Mouse (Mus musculus): ENCODE results near the gene Josd1. TPM values are rescaled to one million over a fixed set of nuclear protein-coding genes. Genes with fewer than 3 reads are reported as not detected.

The Josd1 gene
- total and polyA plus RNA-seq, 2 experiments from 2014 or later = 20.0 to 57.9 TPM

- Histone ChIP-seq H3K4me3 (ENCODE audit: low read length) (no peak overlapping the region), H3K36me3 (ENCODE audit: insufficient read depth, low read length) (peaks cover 51% of the 10 kb centered on the region), H3K27me3 (ENCODE audit: insufficient read depth, low read length) (no peaks in the 10 kb centered on the region), H3K9ac (replicated peaks; ENCODE audit: low read length) (no peak overlapping the region), H3K9me3 (ENCODE audit: low read length) (no peaks in the 10 kb centered on the region), H3K4me1 (ENCODE audit: insufficient read depth, low read length) (no peaks in the 10 kb centered on the region), H3K27ac (peak overlapping the region; percentile 20; the same call in 1 of the 2 replicates), H3K4me2 (ENCODE audit: low read depth, low read length) (no peak overlapping the region)
- 76% methylated on average over 6 of the region's 6 CpGs for WGBS
- DNase-seq (ENCODE audit: low spot score) (no peak), ATAC-seq (no peak)
- TF ChIP-seq CTCF (IDR thresholded peaks at IDR 0.05; ENCODE audit: low read depth) = no peak
These were observed 40.1 kb upstream of the Josd1 start for GRCm38 (mm10) chr15:79727840-79728239.

- no peak overlapping the region for H3K9ac ChIP-seq (replicated peaks; ENCODE audit: low read length)
- no peak overlapping the region for H3K4me2 ChIP-seq (ENCODE audit: low read depth, low read length)
- H3K27ac ChIP-seq = no peak overlapping the region
- ATAC-seq (no peak), DNase-seq (ENCODE audit: low spot score) (no peak)
- WGBS = 88% methylated on average over 11 of the region's 11 CpGs
- H3K36me3 ChIP-seq (ENCODE audit: insufficient read depth, low read length) = peaks cover 42% of the 10 kb centered on the region
- no peak overlapping the region for H3K4me3 ChIP-seq (ENCODE audit: low read length)
- H3K9me3 ChIP-seq (ENCODE audit: low read length) = no peaks in the 10 kb centered on the region
- H3K4me1 ChIP-seq (ENCODE audit: insufficient read depth, low read length) = no peaks in the 10 kb centered on the region
- no peak for TF ChIP-seq CTCF (IDR thresholded peaks at IDR 0.05; ENCODE audit: low read depth)
- H3K27me3 ChIP-seq (ENCODE audit: insufficient read depth, low read length) = no peaks in the 10 kb centered on the region
These were observed 37.6 kb upstream of the Josd1 start for GRCm38 (mm10) chr15:79725190-79725789.

- TF ChIP-seq CTCF (IDR thresholded peaks at IDR 0.05; ENCODE audit: low read depth) = peak; percentile 76
- no peak overlapping the region for H3K9ac ChIP-seq (replicated peaks; ENCODE audit: low read length)
- no peaks in the 10 kb centered on the region for H3K27me3 ChIP-seq (ENCODE audit: insufficient read depth, low read length)
- peak; percentile 25; the same call in 1 of the 2 replicates for ATAC-seq
- no peaks in the 10 kb centered on the region for H3K9me3 ChIP-seq (ENCODE audit: low read length)
- no peak overlapping the region for H3K4me3 ChIP-seq (ENCODE audit: low read length)
- peak; percentile 60 for DNase-seq (ENCODE audit: low spot score)
- 11% methylated on average over 1 of the region's 1 CpGs for WGBS
- H3K4me2 ChIP-seq (ENCODE audit: low read depth, low read length) = no peak overlapping the region
- H3K36me3 ChIP-seq (ENCODE audit: insufficient read depth, low read length) = peaks cover 40% of the 10 kb centered on the region
- no peaks in the 10 kb centered on the region for H3K4me1 ChIP-seq (ENCODE audit: insufficient read depth, low read length)
- peak overlapping the region; percentile 45; the same call in 1 of the 2 replicates for H3K27ac ChIP-seq
These were observed 35.7 kb upstream of the Josd1 start for GRCm38 (mm10) chr15:79723439-79723838.

GRCm38 (mm10) chr15:79720796-79721195, 33.1 kb upstream of the Josd1 start:
- Histone ChIP-seq H3K36me3 (ENCODE audit: insufficient read depth, low read length) (peaks cover 45% of the 10 kb centered on the region), H3K4me1 (ENCODE audit: insufficient read depth, low read length) (no peaks in the 10 kb centered on the region), H3K4me2 (ENCODE audit: low read depth, low read length) (no peak overlapping the region), H3K27me3 (ENCODE audit: insufficient read depth, low read length) (no peaks in the 10 kb centered on the region), H3K4me3 (ENCODE audit: low read length) (no peak overlapping the region), H3K9ac (replicated peaks; ENCODE audit: low read length) (no peak overlapping the region), H3K9me3 (ENCODE audit: low read length) (no peaks in the 10 kb centered on the region), H3K27ac (no peak overlapping the region)
- ATAC-seq (no peak), DNase-seq (ENCODE audit: low spot score) (no peak)
- TF ChIP-seq CTCF (IDR thresholded peaks at IDR 0.05; ENCODE audit: low read depth) = no peak
- 84% methylated on average over 4 of the region's 4 CpGs for WGBS

- Histone ChIP-seq H3K4me3 (ENCODE audit: low read length) (no peak overlapping the region), H3K9ac (replicated peaks; ENCODE audit: low read length) (no peak overlapping the region), H3K4me2 (ENCODE audit: low read depth, low read length) (no peak overlapping the region), H3K27ac (no peak overlapping the region), H3K36me3 (ENCODE audit: insufficient read depth, low read length) (peaks cover 44% of the 10 kb centered on the region), H3K9me3 (ENCODE audit: low read length) (no peaks in the 10 kb centered on the region), H3K27me3 (ENCODE audit: insufficient read depth, low read length) (no peaks in the 10 kb centered on the region), H3K4me1 (ENCODE audit: insufficient read depth, low read length) (no peaks in the 10 kb centered on the region)
- TF ChIP-seq CTCF (IDR thresholded peaks at IDR 0.05; ENCODE audit: low read depth) = no peak
- ATAC-seq (no peak), DNase-seq (ENCODE audit: low spot score) (no peak)
- 92% methylated on average over 8 of the region's 8 CpGs for WGBS
These were observed 32.5 kb upstream of the Josd1 start for GRCm38 (mm10) chr15:79720267-79720666.

- WGBS = 84% methylated on average over 6 of the region's 6 CpGs
- Histone ChIP-seq H3K4me1 (ENCODE audit: insufficient read depth, low read length) (no peaks in the 10 kb centered on the region), H3K27ac (no peak overlapping the region), H3K9ac (replicated peaks; ENCODE audit: low read length) (no peak overlapping the region), H3K4me2 (ENCODE audit: low read depth, low read length) (no peak overlapping the region), H3K4me3 (ENCODE audit: low read length) (no peak overlapping the region), H3K36me3 (ENCODE audit: insufficient read depth, low read length) (peaks cover 61% of the 10 kb centered on the region), H3K9me3 (ENCODE audit: low read length) (no peaks in the 10 kb centered on the region), H3K27me3 (ENCODE audit: insufficient read depth, low read length) (no peaks in the 10 kb centered on the region)
- ATAC-seq = no peak
- no peak for DNase-seq (ENCODE audit: low spot score)
- no peak for TF ChIP-seq CTCF (IDR thresholded peaks at IDR 0.05; ENCODE audit: low read depth)
These were observed 29.0 kb upstream of the Josd1 start for GRCm38 (mm10) chr15:79716710-79717109.

- H3K27ac ChIP-seq = no peak overlapping the region
- H3K36me3 ChIP-seq (ENCODE audit: insufficient read depth, low read length) = peaks cover 65% of the 10 kb centered on the region
- H3K4me3 ChIP-seq (ENCODE audit: low read length) = no peak overlapping the region
- H3K4me2 ChIP-seq (ENCODE audit: low read depth, low read length) = no peak overlapping the region
- TF ChIP-seq CTCF (IDR thresholded peaks at IDR 0.05; ENCODE audit: low read depth) = no peak
- no peaks in the 10 kb centered on the region for H3K9me3 ChIP-seq (ENCODE audit: low read length)
- WGBS = 90% methylated on average over 7 of the region's 7 CpGs
- DNase-seq (ENCODE audit: low spot score) = no peak
- no peak for ATAC-seq
- H3K9ac ChIP-seq (replicated peaks; ENCODE audit: low read length) = no peak overlapping the region
- no peaks in the 10 kb centered on the region for H3K4me1 ChIP-seq (ENCODE audit: insufficient read depth, low read length)
- H3K27me3 ChIP-seq (ENCODE audit: insufficient read depth, low read length) = no peaks in the 10 kb centered on the region
These were observed 27.9 kb upstream of the Josd1 start for GRCm38 (mm10) chr15:79715646-79716045.
